Mouse (Mus musculus) liver, postnatal 0 days (tissue): ENCODE measurements around the gene Pcbp4.

Experiments
- CTCF ChIP-seq: sonication (generic); IDR thresholded peaks from 2 replicates; pipeline ENCODE4 v1.5.1; 2016; ENCODE audit warnings: antibody characterized with exemption, low read depth
- EP300 ChIP-seq: IDR thresholded peaks from 2 replicates; pipeline ENCODE4 v1.6.1; 2016; ENCODE audit warnings: antibody characterized with exemption, low read depth, mild to moderate bottlenecking

DNA sequence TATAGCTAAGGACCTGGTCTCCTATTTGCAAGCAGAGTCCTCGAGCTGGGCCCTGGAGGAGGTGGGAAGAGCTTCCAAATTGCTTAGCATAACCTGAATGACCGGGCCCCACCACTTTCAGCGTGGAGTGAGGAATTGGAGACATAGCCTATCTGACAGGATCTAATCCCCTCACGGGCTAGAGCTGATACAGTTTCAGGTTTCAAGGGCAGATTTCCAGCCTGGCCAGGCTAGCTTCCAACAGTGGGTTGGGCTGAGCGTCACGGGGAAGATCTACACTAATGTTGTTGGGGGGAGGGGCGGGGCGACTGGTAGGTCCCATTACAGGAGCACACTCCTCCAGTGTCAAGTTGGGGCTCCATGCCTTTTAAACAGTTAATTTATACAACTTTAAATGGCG lies 2.4 kb upstream of the Pcbp4 start:
- TF ChIP-seq CTCF, result no peak
- no peak for TF ChIP-seq EP300
